Mouse (Mus musculus) common myeloid progenitor, adult 5-6 weeks (primary cell): Measurements from ENCODE around the gene Smurf1. TPM values are rescaled to one million over a fixed set of nuclear protein-coding genes. Genes with fewer than 3 reads are reported as not detected.

Experiments used
- ATAC-seq: replicated peaks from 2 replicates; pipeline ENCODE4 v1.8.0; 2016; ENCODE audit warnings: low read depth, mild to moderate bottlenecking, moderate TSS enrichment, inconsistent platforms; ENCODE audit not compliant: poor library complexity, severe bottlenecking
- total RNA-seq: library from RNA; stranded (forward); fragments of 200-1000, 187-1606 nt; gene quantifications from 2 replicates; pipeline ENCODE4 v1.2.3, GENCODE M21; 2017

Smurf1 gene
- total RNA-seq, 1 experiment from 2014 or later = 4.4 TPM

GRCm38 (mm10) chr5:144875892-144876291 lies 89.8 kb downstream of the Smurf1 start:
- peak; percentile 88 for ATAC-seq

DNA sequence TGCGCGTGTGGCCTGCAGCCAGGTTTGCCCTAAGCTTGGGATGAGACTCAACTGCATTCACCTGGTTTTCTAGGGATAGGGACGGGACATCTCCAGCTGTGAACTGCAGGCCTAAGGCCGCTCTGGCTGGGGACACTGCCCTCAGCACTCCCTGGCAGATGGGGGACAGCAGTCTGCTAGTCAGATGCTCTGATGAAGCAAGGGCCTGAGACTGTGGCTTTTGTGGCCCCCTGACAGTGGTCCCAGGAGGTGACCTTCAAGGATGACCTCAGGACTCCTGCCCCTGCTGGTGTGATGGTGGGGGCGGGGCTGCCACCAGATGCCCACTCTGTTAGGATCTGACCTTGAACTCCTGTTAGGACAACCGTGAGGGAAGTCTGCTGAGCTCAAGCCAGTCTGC lies 90.4 kb downstream of the Smurf1 start:
- ATAC-seq = no peak

- no peak for ATAC-seq
These were observed 92.8 kb downstream of the Smurf1 start for GRCm38 (mm10) chr5:144872867-144873266.

GRCm38 (mm10) chr5:144872326-144872725 lies 93.3 kb downstream of the Smurf1 start:
- ATAC-seq = no peak

- ATAC-seq = no peak
These were observed 93.9 kb downstream of the Smurf1 start for GRCm38 (mm10) chr5:144871775-144872174.

DNA sequence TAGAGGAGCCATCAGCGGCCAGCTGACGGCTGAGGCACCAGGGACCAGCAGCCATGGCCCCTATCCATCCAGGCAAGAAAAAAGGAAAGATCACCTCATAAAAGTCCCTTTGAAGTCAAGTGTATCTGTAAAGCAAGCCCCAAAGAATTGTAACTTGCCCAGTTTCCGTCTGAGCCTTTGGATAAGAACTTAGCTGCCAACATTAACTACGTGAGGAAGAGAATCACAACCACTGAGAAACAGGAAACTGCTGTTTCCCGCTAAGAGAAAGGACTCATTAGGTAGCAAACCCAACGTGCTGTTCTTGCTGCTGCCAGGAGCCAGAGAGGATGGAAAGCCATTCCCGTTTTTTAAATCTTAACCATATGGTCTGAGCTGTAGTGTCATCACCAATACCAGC lies 94.9 kb downstream of the Smurf1 start:
- peak; percentile 70 for ATAC-seq

GRCm38 (mm10) chr5:144869466-144869865 lies 96.2 kb downstream of the Smurf1 start:
- ATAC-seq = no peak

GRCm38 (mm10) chr5:144866923-144867322 lies 98.7 kb downstream of the Smurf1 start:
- 0 out of 2 replicates have a peak, but pooled peaks have one; percentile 30 for ATAC-seq

DNA sequence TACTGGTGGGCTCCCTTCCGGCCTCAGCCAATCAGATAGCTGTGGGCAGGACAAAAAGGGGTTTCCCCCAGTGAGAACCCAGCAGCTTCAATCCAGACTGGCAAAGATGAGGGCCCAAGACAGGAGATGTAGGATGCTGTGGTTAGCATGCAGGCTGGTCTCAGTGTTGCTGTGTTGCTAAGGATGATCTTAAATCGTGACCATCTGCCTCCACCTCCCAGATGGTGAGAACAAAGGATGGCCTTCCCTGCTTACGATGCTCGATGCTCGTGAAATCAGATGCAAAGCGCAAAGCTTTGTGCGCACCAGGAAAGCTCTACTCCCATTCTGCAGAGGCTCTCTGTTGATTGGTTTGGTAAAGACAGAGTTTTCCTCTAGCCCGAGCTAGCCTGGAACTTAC lies 104.7 kb downstream of the Smurf1 start:
- no peak for ATAC-seq

DNA sequence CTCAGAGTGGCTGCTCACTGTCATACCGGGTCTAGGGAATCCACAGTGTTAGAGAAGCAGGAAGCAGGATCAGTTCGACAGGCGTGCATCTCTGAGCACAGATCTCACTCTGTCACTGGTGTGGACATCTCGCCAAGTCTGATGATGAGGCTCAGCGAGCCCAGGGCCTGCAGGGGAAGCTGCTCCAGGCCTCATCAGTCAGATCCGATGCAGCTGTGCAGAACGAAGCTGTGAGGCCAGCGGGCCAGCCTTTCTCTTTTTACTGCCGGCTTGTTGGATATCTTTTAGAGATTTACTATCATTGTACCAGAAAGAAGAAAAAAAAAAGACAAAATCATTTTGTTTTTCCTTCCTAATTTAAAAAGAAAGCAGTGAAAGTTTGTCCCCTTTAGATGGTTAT lies 106.4 kb downstream of the Smurf1 start:
- ATAC-seq = no peak

GRCm38 (mm10) chr5:144858527-144858926 lies 107.1 kb downstream of the Smurf1 start:
- ATAC-seq = no peak

DNA sequence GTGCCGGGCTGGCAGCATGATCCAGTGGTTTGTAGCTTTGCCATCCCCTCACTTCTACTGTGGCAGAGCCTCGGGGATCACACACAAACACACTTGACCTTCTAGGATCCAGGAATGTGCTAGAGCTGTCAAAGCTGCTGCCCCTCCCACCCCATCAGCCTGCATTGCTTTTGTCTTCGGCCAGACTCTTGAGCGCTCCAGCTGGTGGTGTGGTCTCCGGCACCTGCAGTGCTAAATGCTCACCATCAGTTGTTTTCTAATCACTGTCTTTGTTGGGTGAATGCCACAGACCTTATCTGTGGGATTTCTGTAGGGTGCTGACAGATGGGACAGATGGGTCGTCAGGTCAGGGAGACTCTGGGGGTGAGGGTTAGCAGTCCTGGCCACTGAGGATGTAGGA lies 109.7 kb downstream of the Smurf1 start:
- no peak for ATAC-seq

DNA sequence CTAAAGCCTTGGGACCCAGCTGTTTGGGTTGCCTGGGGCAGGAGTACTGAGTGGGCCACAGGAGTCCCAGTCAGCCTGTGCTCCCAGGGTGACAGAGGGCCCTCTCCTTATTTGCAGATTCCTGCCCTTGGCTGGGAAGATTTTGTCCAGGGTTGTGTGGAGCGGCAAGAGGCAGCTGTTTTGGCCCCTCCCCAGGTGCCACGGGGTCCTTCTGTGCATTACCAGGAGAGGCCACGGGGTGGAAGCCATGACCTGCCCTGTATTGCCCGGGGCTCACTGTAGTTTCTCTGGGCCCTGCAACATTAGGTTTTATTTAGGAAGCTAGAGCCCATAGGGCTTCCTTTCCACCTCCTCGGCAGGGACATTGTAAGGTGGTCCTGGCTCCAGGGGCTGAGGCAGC lies 111.7 kb downstream of the Smurf1 start:
- ATAC-seq = no peak

GRCm38 (mm10) chr5:144851820-144852219 lies 113.8 kb downstream of the Smurf1 start:
- no peak for ATAC-seq

GRCm38 (mm10) chr5:144849932-144850331 lies 115.7 kb downstream of the Smurf1 start:
- no peak for ATAC-seq

DNA sequence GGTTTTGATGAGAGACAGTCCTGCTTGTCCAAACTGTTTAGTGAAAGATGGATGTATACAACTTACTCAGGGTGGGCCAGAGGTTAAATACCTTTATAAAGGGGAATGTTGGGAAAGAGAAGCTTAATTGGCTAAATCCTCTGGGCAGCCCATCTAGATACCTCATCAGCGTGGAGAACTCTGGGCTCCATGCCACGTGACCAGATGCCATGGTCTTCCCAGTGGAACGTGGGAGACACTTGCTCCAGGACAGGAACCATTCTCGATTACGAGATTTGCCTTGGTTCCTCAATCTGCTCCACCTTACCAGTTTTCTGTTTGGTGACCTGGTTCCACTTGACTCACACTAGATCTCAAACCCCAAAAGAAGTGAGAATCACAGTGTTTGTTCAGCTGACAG lies 116.9 kb downstream of the Smurf1 start:
- no peak for ATAC-seq

GRCm38 (mm10) chr5:144845352-144845751 lies 120.3 kb downstream of the Smurf1 start:
- ATAC-seq = no peak

GRCm38 (mm10) chr5:144836100-144836499 lies 129.5 kb downstream of the Smurf1 start:
- peak; percentile 37; the same call in 1 of the 2 replicates for ATAC-seq

GRCm38 (mm10) chr5:144831840-144832469 lies 133.7 kb downstream of the Smurf1 start:
- ATAC-seq = peak; percentile 89

DNA sequence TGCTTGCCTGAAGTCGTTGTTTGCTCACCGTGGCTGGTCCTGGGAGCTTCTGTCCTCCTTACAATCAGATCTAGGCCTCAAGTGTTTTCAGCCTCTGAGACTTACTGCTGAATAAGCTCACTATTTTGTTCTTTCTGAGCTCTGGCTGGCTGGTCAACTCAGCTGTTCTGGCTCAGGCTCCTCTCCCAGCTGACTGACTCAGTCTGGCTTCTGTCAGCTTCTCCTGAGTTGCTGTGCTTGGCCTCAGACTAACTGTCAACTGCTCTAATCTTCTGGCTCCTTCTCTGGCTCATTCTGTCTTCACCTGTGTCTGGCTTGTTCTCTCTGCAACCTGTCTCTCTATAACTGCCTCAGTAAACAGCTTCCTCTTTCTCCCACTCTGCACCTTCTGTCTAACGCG lies 136.0 kb downstream of the Smurf1 start:
- no peak for ATAC-seq

- ATAC-seq = no peak
These were observed 137.1 kb downstream of the Smurf1 start for GRCm38 (mm10) chr5:144828365-144829102.
